Mouse (Mus musculus) lung, postnatal 0 days (tissue): ENCODE results near the gene Tmem115. TPM values are rescaled to one million over a fixed set of nuclear protein-coding genes. Genes with fewer than 3 reads are reported as not detected.
"Not testable (repeated sequence)": the region's sequence is repeated elsewhere in the genome, so short reads cannot be mapped to it uniquely, and the experiment has no call there.

Experiments
- ATAC-seq: fragments of 200-750 bp; cut with Nextera tagmentation; 2 replicates; pipeline ENCODE4 v1.8.0; 2017; ENCODE audit warnings: moderate library complexity
- DNase-seq: peaks from one replicate; pipeline ENCODE4 v3.0.0-alpha.2; 2016; ENCODE audit warnings: low spot score
- H3K27ac ChIP-seq: fragments of 300-500 bp; sonication (generic); 2 replicates; pipeline ENCODE4 v1.5.1; 2014; ENCODE audit warnings: antibody characterized with exemption, mild to moderate bottlenecking, low read length, mixed read lengths
- H3K27me3 ChIP-seq: fragments of 300-500 bp; sonication (generic); replicated peaks from 2 replicates; pipeline ENCODE4 v1.6.1; 2014; ENCODE audit warnings: low read length, mixed read lengths; ENCODE audit not compliant: insufficient read depth
- H3K36me3 ChIP-seq: fragments of 300-500 bp; sonication (generic); 2 replicates; pipeline ENCODE4 v1.6.1; 2014; ENCODE audit warnings: low read length, mixed read lengths; ENCODE audit not compliant: insufficient read depth
- H3K4me1 ChIP-seq: fragments of 300-500 bp; sonication (generic); 2 replicates; pipeline ENCODE4 v1.6.1; 2014; ENCODE audit warnings: antibody characterized with exemption, low read depth, low read length, mixed read lengths; ENCODE audit not compliant: insufficient read depth
- H3K4me2 ChIP-seq: fragments of 300-500 bp; sonication (generic); replicated peaks from 2 replicates; pipeline ENCODE4 v1.6.1; 2014; ENCODE audit warnings: low read depth, mild to moderate bottlenecking, low read length, moderate library complexity, mixed read lengths
- H3K4me3 ChIP-seq: fragments of 300-500 bp; sonication (generic); 2 replicates; pipeline ENCODE4 v1.5.1; 2014; ENCODE audit warnings: low read depth, low read length
- H3K9ac ChIP-seq: fragments of 300-500 bp; sonication (generic); replicated peaks from 2 replicates; pipeline ENCODE4 v1.6.1; 2014; ENCODE audit warnings: low read depth, mild to moderate bottlenecking
- H3K9me3 ChIP-seq: fragments of 300-500 bp; sonication (generic); 2 replicates; pipeline ENCODE4 v1.6.1; 2016; ENCODE audit warnings: low read length, mixed read lengths
- CTCF ChIP-seq: IDR thresholded peaks from 2 replicates; pipeline ENCODE4 v1.5.1; 2016; ENCODE audit warnings: antibody characterized with exemption, mild to moderate bottlenecking
- EP300 ChIP-seq: IDR thresholded peaks from 2 replicates; pipeline ENCODE4 v1.6.1; 2016; ENCODE audit warnings: antibody characterized with exemption, mild to moderate bottlenecking, control low read depth
- WGBS: fragments of 180-500 bp; shearing (Covaris S2); extraction: QIAGEN DNeasy Blood & Tissue Kit; methylation state at CpG from one replicate; pipeline ENCODE4 v1.1.7; 2014; 5-methylcytosine and 5-hydroxymethylcytosine counted together
- polyA plus RNA-seq: library from polyadenylated mRNA; unstranded; fragments of >200 nt; fragmentation: Nextera tagmentation; extraction: Ambion mirVana; gene quantifications from 2 replicates; pipeline ENCODE4 v1.2.1, GENCODE M21; 2015

Gene Tmem115
- polyA plus RNA-seq, 1 experiment from 2014 or later, result 48.5 TPM

DNA sequence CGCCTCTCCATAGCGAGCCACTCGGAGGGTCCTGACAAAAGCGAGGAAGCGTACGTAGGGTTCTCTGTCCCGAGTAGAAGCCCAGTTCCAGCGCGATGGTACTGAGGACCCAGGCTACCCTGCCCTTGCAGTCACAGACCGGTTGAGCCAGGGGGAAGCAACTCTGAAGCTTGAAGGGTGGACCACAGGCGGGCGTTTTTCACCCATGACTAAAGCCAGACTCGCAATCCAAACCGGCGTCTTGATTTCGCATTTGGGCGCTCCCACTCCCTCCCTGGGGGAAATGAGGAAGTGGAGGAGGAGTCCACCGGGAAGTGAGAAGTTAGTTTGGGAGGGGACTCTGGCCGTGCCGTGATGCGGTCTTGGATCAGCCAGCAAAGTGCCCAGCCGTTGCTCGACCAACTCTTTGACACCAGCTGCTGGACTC, 21.3 kb downstream of the Tmem115 start:
- ATAC-seq (peak; percentile 29), DNase-seq (peak; percentile 96)
- H3K36me3 ChIP-seq, result peaks cover 30% of the 10 kb centered on the region; the same call in 1 of the 2 replicates
- no peaks in the 10 kb centered on the region for H3K27me3 ChIP-seq
- H3K9me3 ChIP-seq, result no peaks in the 10 kb centered on the region
- H3K27ac ChIP-seq, result peak overlapping the region; percentile 99
- TF ChIP-seq EP300 (0 out of 2 replicates have a peak, but pooled peaks have one; percentile 17), CTCF (0 out of 2 replicates have a peak, but pooled peaks have one; percentile 24)
- WGBS, result under 1% methylated on average over 22 of the region's 23 CpGs
- H3K4me2 ChIP-seq, result peak overlapping the region; percentile 78
- H3K4me3 ChIP-seq, result peak overlapping the region; percentile 79
- peaks cover 36% of the 10 kb centered on the region for H3K4me1 ChIP-seq
- peak overlapping the region; percentile 72 for H3K9ac ChIP-seq

DNA sequence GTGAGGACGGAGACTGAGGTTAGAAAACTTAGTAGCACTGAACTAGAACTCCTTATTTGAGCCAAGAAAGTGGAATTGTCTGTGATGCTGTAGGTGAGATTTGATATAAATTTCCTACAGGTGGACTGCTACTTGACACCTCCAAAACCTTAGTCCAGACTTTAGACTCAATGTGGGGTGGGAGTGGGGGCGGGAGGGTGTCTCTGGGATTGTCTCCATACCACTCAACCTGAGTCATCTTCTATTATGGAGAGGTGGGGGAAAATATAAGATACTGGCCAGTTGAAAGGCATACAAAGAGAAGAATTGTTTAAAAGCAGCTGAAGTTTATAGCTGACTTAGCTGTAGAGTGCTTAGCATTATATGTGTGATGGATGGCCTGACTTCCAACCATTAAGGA, 22.0 kb downstream of the Tmem115 start:
- Histone ChIP-seq H3K27me3 (no peaks in the 10 kb centered on the region), H3K9ac (peak overlapping the region; percentile 72), H3K4me3 (peak overlapping the region; percentile 79), H3K4me2 (peak overlapping the region; percentile 78), H3K9me3 (no peaks in the 10 kb centered on the region), H3K4me1 (peaks cover 36% of the 10 kb centered on the region), H3K36me3 (peaks cover 34% of the 10 kb centered on the region; the same call in 1 of the 2 replicates), H3K27ac (peak overlapping the region; percentile 99)
- DNase-seq, result no peak
- ATAC-seq, result no peak
- TF ChIP-seq EP300 (no peak), CTCF (no peak)
- WGBS, result 30% methylated on average over 2 of the region's 2 CpGs

DNA sequence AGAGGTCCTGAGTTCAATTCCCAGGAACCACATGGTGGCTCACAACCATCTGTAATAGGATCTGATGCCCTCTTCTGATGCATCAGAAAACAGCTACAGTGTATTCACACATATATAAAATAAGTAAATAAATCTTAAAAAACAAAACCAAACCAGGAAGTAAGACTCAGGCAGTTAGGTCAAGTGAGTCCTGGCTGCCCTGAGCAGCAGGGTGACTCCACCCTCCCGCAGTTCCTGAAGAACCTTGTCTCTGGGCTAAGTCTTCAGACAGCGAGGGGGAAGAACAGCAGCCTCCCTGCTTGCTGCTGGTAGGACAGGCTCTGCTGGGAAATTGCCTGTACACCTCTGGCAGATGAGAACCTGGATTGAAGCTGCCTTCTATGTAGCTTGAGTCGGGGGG, 22.6 kb downstream of the Tmem115 start:
- Histone ChIP-seq H3K27me3 (no peaks in the 10 kb centered on the region), H3K4me3 (peak overlapping the region; percentile 79; the same call in 1 of the 2 replicates), H3K4me2 (peak overlapping the region; percentile 78), H3K9ac (no peak overlapping the region; the same call in 1 of the 2 replicates), H3K36me3 (peaks cover 38% of the 10 kb centered on the region; the same call in 1 of the 2 replicates), H3K9me3 (no peaks in the 10 kb centered on the region), H3K27ac (peak overlapping the region; percentile 99; the same call in 1 of the 2 replicates), H3K4me1 (peaks cover 30% of the 10 kb centered on the region)
- WGBS, result 42% methylated on average over 3 of the region's 3 CpGs
- peak; percentile 55 for DNase-seq
- TF ChIP-seq EP300, result no peak
- no peak for TF ChIP-seq CTCF
- no peak for ATAC-seq

DNA sequence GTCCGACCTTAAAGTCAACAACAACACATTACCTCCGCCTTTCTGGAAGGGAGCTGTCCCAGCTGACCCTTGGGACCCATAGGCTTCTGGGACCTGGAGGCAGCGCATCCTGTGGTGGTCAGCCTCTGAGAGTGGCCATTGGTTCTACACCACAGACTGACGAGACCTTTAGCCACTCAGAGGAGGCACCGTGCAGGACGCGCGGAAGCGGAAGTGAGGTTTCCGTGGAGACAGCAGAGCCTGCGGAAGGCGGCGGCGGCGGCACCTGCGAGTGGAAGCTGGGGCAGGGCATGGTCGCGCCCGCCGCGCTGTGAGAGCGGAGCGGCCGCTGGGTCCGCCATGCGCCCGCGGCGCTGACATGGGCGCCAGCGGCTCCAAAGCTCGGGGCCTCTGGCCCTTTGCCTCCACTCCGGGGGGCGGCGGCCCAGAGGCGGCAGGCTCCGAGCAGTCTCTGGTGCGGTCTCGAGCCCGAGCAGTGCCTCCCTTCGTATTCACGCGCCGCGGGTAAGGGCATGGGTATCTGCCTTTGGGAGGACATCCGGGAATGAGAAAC, 29.4 kb downstream of the Tmem115 start, which contains the start of gene Tusc2:
Tusc2 (plus strand) TSS at position 227 of the 553 bp plus-strand sequence.
- Histone ChIP-seq H3K9ac (peak within 1 kb of the TSS; percentile 65), H3K36me3 (peaks cover 30% of the 10 kb centered on the region; the same call in 1 of the 2 replicates)
- 1% methylated on average over 46 of the region's 46 CpGs for WGBS

DNA sequence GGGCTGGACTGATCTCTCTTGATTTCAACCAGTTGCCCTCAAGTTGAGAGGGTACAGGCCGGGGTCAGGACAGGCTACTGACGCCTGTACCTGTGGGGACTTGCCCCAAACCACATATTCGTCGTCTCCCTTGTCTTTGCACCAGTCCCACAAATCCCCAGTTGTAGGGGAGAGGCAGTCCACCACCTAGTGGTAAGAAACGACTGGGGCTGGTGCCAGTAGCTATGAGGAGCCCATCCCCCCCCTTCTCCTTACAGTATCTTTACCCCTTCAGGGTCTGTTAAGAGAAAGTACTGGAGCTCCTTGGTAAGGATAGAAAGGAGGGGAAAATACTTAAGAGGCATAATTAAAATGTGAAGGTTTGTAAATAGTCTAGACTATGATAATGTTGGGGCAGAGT, 31.8 kb downstream of the Tmem115 start:
- WGBS, result 37% methylated on average over 5 of the region's 5 CpGs
- peak overlapping the region; percentile 19; the same call in 1 of the 2 replicates for H3K9ac ChIP-seq
- peak overlapping the region; percentile 92 for H3K27ac ChIP-seq
- peaks cover 15% of the 10 kb centered on the region; the same call in 1 of the 2 replicates for H3K4me1 ChIP-seq
- H3K4me2 ChIP-seq, result peak overlapping the region; percentile 91
- peak; percentile 61 for TF ChIP-seq CTCF
- H3K4me3 ChIP-seq, result peak overlapping the region; percentile 19; the same call in 1 of the 2 replicates
- not testable (repeated sequence) for H3K27me3 ChIP-seq, H3K36me3 ChIP-seq, ATAC-seq, H3K9me3 ChIP-seq
- DNase-seq, result peak; percentile 55

More for the DNA sequence above, 29.4 kb downstream of the Tmem115 start, which contains the start of gene Tusc2:
- Histone ChIP-seq H3K27ac (peak within 1 kb of the TSS; percentile 82), H3K27me3 (no peaks in the 10 kb centered on the region), H3K4me3 (peak within 1 kb of the TSS; percentile 74), H3K4me2 (peak within 1 kb of the TSS; percentile 91), H3K4me1 (peaks cover 11% of the 10 kb centered on the region; the same call in 1 of the 2 replicates), H3K9me3 (no peaks in the 10 kb centered on the region)
- ATAC-seq (peak; percentile 91), DNase-seq (peak; percentile 97)
- TF ChIP-seq EP300 (0 out of 2 replicates have a peak, but pooled peaks have one; percentile 23), CTCF (no peak)

DNA sequence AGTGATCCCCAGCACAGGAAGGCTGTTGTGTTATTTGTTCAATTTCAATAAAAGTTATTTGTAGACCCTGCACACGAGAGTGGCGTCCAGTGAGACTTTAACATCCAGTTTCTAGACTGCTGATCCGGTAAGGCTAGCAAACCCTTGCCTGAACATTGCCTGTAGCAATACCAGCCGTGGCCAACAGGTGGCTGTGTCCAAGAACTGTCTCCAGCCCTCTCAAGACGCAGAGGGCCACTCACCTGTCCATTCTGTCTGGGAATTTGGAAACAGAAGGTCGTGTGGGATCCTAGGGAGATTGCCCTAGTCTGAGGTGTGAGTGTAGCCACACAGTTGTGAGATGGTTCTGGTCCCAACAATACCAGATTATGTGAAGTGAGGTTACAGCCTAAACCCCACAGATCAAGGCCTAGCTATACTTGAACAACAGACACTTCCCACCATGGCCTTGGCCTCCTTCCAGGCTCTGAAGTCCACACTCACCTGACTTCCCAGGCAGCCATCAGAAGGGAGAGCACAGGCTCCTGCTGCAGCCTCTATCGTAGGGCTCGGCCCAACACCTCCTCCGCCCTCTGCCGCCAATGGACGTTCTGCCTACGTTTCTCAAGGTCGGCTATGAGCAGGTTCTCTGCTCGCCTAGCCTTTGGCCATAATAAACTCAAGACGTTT, 32.4 kb downstream of the Tmem115 start:
- Histone ChIP-seq H3K9me3 (no peaks in the 10 kb centered on the region), H3K4me3 (no peak overlapping the region; the same call in 1 of the 2 replicates), H3K4me1 (peaks cover 21% of the 10 kb centered on the region; the same call in 1 of the 2 replicates), H3K9ac (0 out of 2 replicates have a peak overlapping the region, but pooled peaks have one; percentile 30), H3K27me3 (no peaks in the 10 kb centered on the region), H3K27ac (peak overlapping the region; percentile 92), H3K36me3 (peaks cover 5% of the 10 kb centered on the region; the same call in 1 of the 2 replicates), H3K4me2 (peak overlapping the region; percentile 32)
- ATAC-seq (peak; percentile 11; the same call in 1 of the 2 replicates), DNase-seq (peak; percentile 78)
- WGBS, result 42% methylated on average over 15 of the region's 15 CpGs
- TF ChIP-seq CTCF, result peak; percentile 94
- no peak for TF ChIP-seq EP300
